In genomic region chr9:110118249-110118648, GRCm38 (mm10) we compare ENCODE assay signal across 8 mouse cellular contexts. TPM values are rescaled to one million over a fixed set of nuclear protein-coding genes. Genes with fewer than 3 reads are reported as not detected.
A peak's percentile ranks its signal among the peaks of the same experiment; 100 is the strongest.
DNase-seq lines count a peak whose midpoint lies in the region; ATAC-seq and TF ChIP-seq lines count a peak whose summit lies in the region.

No protein-coding gene starts in this region.

- peaks cover 10% of the 10 kb centered on the region for H3K4me1 ChIP-seq in neural tube, embryonic 11.5 days (ENCODE audit: control insufficient read depth, insufficient read depth, low read length)
- peaks cover 6% of the 10 kb centered on the region; the same call in 1 of the 2 replicates for H3K4me1 ChIP-seq in forebrain, embryonic 11.5 days (replicated peaks; ENCODE audit: control insufficient read depth, insufficient read depth, low read length)
- peaks cover 9% of the 10 kb centered on the region; the same call in 1 of the 2 replicates for H3K4me1 ChIP-seq in stomach, embryonic 15.5 days
- peaks cover 2% of the 10 kb centered on the region for H3K4me1 ChIP-seq in thymus, adult 2 months (replicated peaks; ENCODE audit: control insufficient read depth, insufficient read depth, low read length)

- no peaks in the 10 kb centered on the region; the same call in 1 of the 2 replicates for H3K36me3 ChIP-seq in neural tube, embryonic 11.5 days (ENCODE audit: control insufficient read depth, insufficient read depth, low read length)
- H3K36me3 ChIP-seq in forebrain, embryonic 11.5 days (ENCODE audit: control insufficient read depth, insufficient read depth, low read length) = no peaks in the 10 kb centered on the region; the same call in 1 of the 2 replicates
- peaks cover 2% of the 10 kb centered on the region for H3K36me3 ChIP-seq in stomach, embryonic 15.5 days
- peaks cover 2% of the 10 kb centered on the region; the same call in 1 of the 2 replicates for H3K36me3 ChIP-seq in thymus, adult 2 months (ENCODE audit: control insufficient read depth, insufficient read depth, low read length)

- H3K27me3 ChIP-seq in neural tube, embryonic 11.5 days (ENCODE audit: control insufficient read depth, insufficient read depth, low read length) = no peaks in the 10 kb centered on the region
- H3K27me3 ChIP-seq in forebrain, embryonic 11.5 days (ENCODE audit: control insufficient read depth, insufficient read depth, low read length) = no peaks in the 10 kb centered on the region
- H3K27me3 ChIP-seq in stomach, embryonic 15.5 days (replicated peaks) = no peaks in the 10 kb centered on the region
- no peaks in the 10 kb centered on the region for H3K27me3 ChIP-seq in thymus, adult 2 months (ENCODE audit: control insufficient read depth, insufficient read depth, low read length)

- H3K4me3 ChIP-seq in neural tube, embryonic 11.5 days (ENCODE audit: low read depth, low read length) = peak overlapping the region; percentile 68
- peak overlapping the region; percentile 87 for H3K4me3 ChIP-seq in forebrain, embryonic 11.5 days (ENCODE audit: low read depth, low read length)
- H3K4me3 ChIP-seq in stomach, embryonic 15.5 days (replicated peaks) = peak overlapping the region; percentile 87
- no peak overlapping the region for H3K4me3 ChIP-seq in thymus, adult 2 months (ENCODE audit: control insufficient read depth, insufficient read depth, low read length)

- no peak for ATAC-seq in neural tube, embryonic 11.5 days (ENCODE audit: insufficient read depth, low FRiP score, low TSS enrichment)
- no peak for ATAC-seq in forebrain, embryonic 11.5 days (replicated peaks; ENCODE audit: low FRiP score)
- no peak for ATAC-seq in stomach, embryonic 15.5 days (ENCODE audit: insufficient read depth, low FRiP score, low read depth)

- H3K4me2 ChIP-seq in neural tube, embryonic 11.5 days (ENCODE audit: low read depth) = peak overlapping the region; percentile 82
- H3K4me2 ChIP-seq in forebrain, embryonic 11.5 days (ENCODE audit: low read depth, low read length, severe bottlenecking) = peak overlapping the region; percentile 75
- H3K4me2 ChIP-seq in stomach, embryonic 15.5 days = peak overlapping the region; percentile 55

- intact Hi-C loops in gastrocnemius, postnatal 36 days (cut with DNase I) = no loop called here

- H3K9me3 ChIP-seq in neural tube, embryonic 11.5 days (ENCODE audit: control insufficient read depth, low read length) = no peaks in the 10 kb centered on the region
- no peaks in the 10 kb centered on the region for H3K9me3 ChIP-seq in forebrain, embryonic 11.5 days (ENCODE audit: control insufficient read depth, low read length)
- no peaks in the 10 kb centered on the region for H3K9me3 ChIP-seq in stomach, embryonic 15.5 days

- TF ChIP-seq POLR2A in thymus, adult 2 months (IDR thresholded peaks at IDR 0.05; ENCODE audit: control insufficient read depth, extremely low read depth, insufficient read depth, low read length, poor library complexity) = no peak

- DNase-seq in neural tube, embryonic 11.5 days (ENCODE audit: low spot score) = no peak
- no peak for DNase-seq in neural tube, embryonic 10.5 days (ENCODE audit: extremely low spot score, low spot score)
- DNase-seq in forebrain, embryonic 11.5 days (ENCODE audit: low spot score) = no peak
- peak; percentile 41 for DNase-seq in liver
- DNase-seq in thymus, adult 2 months = no peak
- DNase-seq in gastrocnemius, postnatal 36 days = no peak
- no peak for DNase-seq in spleen, postnatal 4 days (ENCODE audit: low spot score in 2 of 2)

- 51% methylated on average over 1 of the region's 1 CpGs for WGBS in neural tube, embryonic 11.5 days
- 32% methylated on average over 1 of the region's 1 CpGs for WGBS in forebrain, embryonic 11.5 days
- WGBS in stomach, embryonic 15.5 days = 62% methylated on average over 1 of the region's 1 CpGs
- 87% methylated on average over 1 of the region's 1 CpGs for WGBS in thymus, adult 2 months

- H3K9ac ChIP-seq in neural tube, embryonic 11.5 days (ENCODE audit: low read length) = peak overlapping the region; percentile 97
- peak overlapping the region; percentile 96 for H3K9ac ChIP-seq in forebrain, embryonic 11.5 days (ENCODE audit: low read length)
- peak overlapping the region; percentile 78; the same call in 1 of the 2 replicates for H3K9ac ChIP-seq in stomach, embryonic 15.5 days

- peak overlapping the region; percentile 96 for H3K27ac ChIP-seq in neural tube, embryonic 11.5 days (ENCODE audit: low read depth, low read length)
- no peak overlapping the region for H3K27ac ChIP-seq in forebrain, embryonic 11.5 days (ENCODE audit: low read depth, low read length)
- peak overlapping the region; percentile 99; the same call in 1 of the 2 replicates for H3K27ac ChIP-seq in stomach, embryonic 15.5 days
- no peak overlapping the region for H3K27ac ChIP-seq in thymus, adult 2 months (ENCODE audit: control insufficient read depth, insufficient read depth, low read length)

- no peak for TF ChIP-seq CTCF in thymus, adult 2 months (IDR thresholded peaks at IDR 0.05; ENCODE audit: borderline replicate concordance, control insufficient read depth, extremely low read depth, insufficient read depth, low read length, poor library complexity)

RNA-seq across cellular contexts. Expression of gene Dhx30, which starts 0.6 kb away (rescaled TPM):
- 166 and 178 TPM in 2 replicates for polyA plus RNA-seq in neural tube, embryonic 11.5 days (2014; fragmentation: Nextera tagmentation; extraction: Ambion mirVana)
- 186 and 198 TPM in 2 replicates for polyA plus RNA-seq in forebrain, embryonic 11.5 days (2014; fragmentation: Nextera tagmentation; extraction: Ambion mirVana)
- polyA plus RNA-seq in stomach, embryonic 15.5 days (2015; fragmentation: Nextera tagmentation; extraction: Ambion mirVana) = 103 and 106 TPM in 2 replicates
- polyA plus RNA-seq in thymus, adult 2 months (2012; rRNA removed) = 159 and 162 TPM in 2 replicates
- 10 to 100 TPM; 30.4 to 32.0 TPM for total RNA-seq in gastrocnemius, postnatal 36 days (2021)

RNA-seq across cellular contexts. Expression of gene Smarcc1, which starts 0.7 kb away (rescaled TPM):
- 157 and 167 TPM in 2 replicates for polyA plus RNA-seq in neural tube, embryonic 11.5 days (2014; fragmentation: Nextera tagmentation; extraction: Ambion mirVana)
- polyA plus RNA-seq in forebrain, embryonic 11.5 days (2014; fragmentation: Nextera tagmentation; extraction: Ambion mirVana) = 181 and 190 TPM in 2 replicates
- polyA plus RNA-seq in stomach, embryonic 15.5 days (2015; fragmentation: Nextera tagmentation; extraction: Ambion mirVana) = 94.3 and 99.5 TPM in 2 replicates
- polyA plus RNA-seq in thymus, adult 2 months (2012; rRNA removed) = 43.8 and 62.1 TPM in 2 replicates
- 10 to 100 TPM; 21.1 to 23.8 TPM for total RNA-seq in gastrocnemius, postnatal 36 days (2021)

Comparison
In these comparisons a context has a peak if more than half of its experiments do, and no peak if none do; other contexts are left out.
1. H3K27ac ChIP-seq: peak in neural tube, embryonic 11.5 days (single experiment) and stomach, embryonic 15.5 days (single experiment); none in forebrain, embryonic 11.5 days (single experiment) and thymus, adult 2 months (single experiment).
2. Peak in every context shown above with its lines, with median percentiles within 50 percentile points of each other: H3K4me2 ChIP-seq and H3K9ac ChIP-seq.